Mouse (Mus musculus): ENCODE measurements around the gene Rps27l. TPM values are rescaled to one million over a fixed set of nuclear protein-coding genes. Genes with fewer than 3 reads are reported as not detected.
A peak's percentile ranks its signal among the peaks of the same experiment; 100 is the strongest.

Rps27l gene
- polyA plus RNA-seq, 1 experiment = 588 TPM

GRCm38 (mm10) chr9:66988198-66988887 is 42.5 kb downstream of the Rps27l start:
- H3K36me3 ChIP-seq (ENCODE audit: control insufficient read depth, insufficient read depth) = no peaks in the 10 kb centered on the region
- H3K4me3 ChIP-seq = no peak overlapping the region
- peak overlapping the region; percentile 68 for H3K4me2 ChIP-seq (ENCODE audit: low read depth)
- TF ChIP-seq REST (IDR thresholded peaks at IDR 0.05; ENCODE audit: insufficient read depth, insufficient read length) (no peak), MYOD1 (IDR thresholded peaks at IDR 0.05; ENCODE audit: control insufficient read depth in 1 of 3, insufficient read length in 2 of 3, low read depth in 2 of 3) (no peak), SRF (IDR thresholded peaks at IDR 0.05; ENCODE audit: control insufficient read depth, insufficient read length, low read depth) (no peak), MAX (IDR thresholded peaks at IDR 0.05; ENCODE audit: low read depth) (no peak), TCF12 (IDR thresholded peaks at IDR 0.05; ENCODE audit: insufficient read depth, poor library complexity, severe bottlenecking) (no peak), USF1 (IDR thresholded peaks at IDR 0.05; ENCODE audit: low read depth) (peak; percentile 74), CEBPB (IDR thresholded peaks at IDR 0.05; ENCODE audit: insufficient read depth, poor library complexity, severe bottlenecking) (no peak)
- no peaks in the 10 kb centered on the region for H3K79me2 ChIP-seq (ENCODE audit: control insufficient read depth, insufficient read depth)
- no peaks in the 10 kb centered on the region for H3K27me3 ChIP-seq (ENCODE audit: control insufficient read depth, insufficient read depth, insufficient read length)
- no peak overlapping the region for H3ac ChIP-seq (ENCODE audit: control insufficient read depth, insufficient read length)

GRCm38 (mm10) chr9:66988888-66989414 is 43.1 kb downstream of the Rps27l start:
- no peak overlapping the region for H3ac ChIP-seq (ENCODE audit: control insufficient read depth, insufficient read length)
- no peaks in the 10 kb centered on the region for H3K79me2 ChIP-seq (ENCODE audit: control insufficient read depth, insufficient read depth)
- H3K4me3 ChIP-seq = no peak overlapping the region
- no peaks in the 10 kb centered on the region for H3K36me3 ChIP-seq (ENCODE audit: control insufficient read depth, insufficient read depth)
- no peaks in the 10 kb centered on the region for H3K27me3 ChIP-seq (ENCODE audit: control insufficient read depth, insufficient read depth, insufficient read length)
- H3K4me2 ChIP-seq (ENCODE audit: low read depth) = peak overlapping the region; percentile 68
- TF ChIP-seq CEBPB (IDR thresholded peaks at IDR 0.05; ENCODE audit: insufficient read depth, poor library complexity, severe bottlenecking) (no peak), MYOG (IDR thresholded peaks at IDR 0.05; ENCODE audit: control insufficient read depth in 1 of 3, insufficient read depth in 1 of 3, insufficient read length in 2 of 3, low read depth in 2 of 3) (peak in 1 of 3 experiments; percentile 17), MAX (IDR thresholded peaks at IDR 0.05; ENCODE audit: low read depth) (no peak), MYOD1 (IDR thresholded peaks at IDR 0.05; ENCODE audit: control insufficient read depth in 1 of 3, insufficient read length in 2 of 3, low read depth in 2 of 3) (no peak), POLR2AphosphoS2 (IDR thresholded peaks at IDR 0.05; ENCODE audit: insufficient read length, low read depth) (no peak), E2F4 (IDR thresholded peaks at IDR 0.05; ENCODE audit: insufficient read depth) (no peak), TCF12 (IDR thresholded peaks at IDR 0.05; ENCODE audit: insufficient read depth, poor library complexity, severe bottlenecking) (peak; percentile 2), TCF3 (IDR thresholded peaks at IDR 0.05; ENCODE audit: insufficient read length, low read depth) (no peak)

GRCm38 (mm10) chr9:66989581-66989980 is 43.7 kb downstream of the Rps27l start:
- Histone ChIP-seq H3K36me3 (ENCODE audit: control insufficient read depth, insufficient read depth) (no peaks in the 10 kb centered on the region), H3ac (ENCODE audit: control insufficient read depth, insufficient read length) (no peak overlapping the region), H3K4me2 (ENCODE audit: low read depth) (peak overlapping the region; percentile 68), H3K4me3 (no peak overlapping the region), H3K27me3 (ENCODE audit: control insufficient read depth, insufficient read depth, insufficient read length) (no peaks in the 10 kb centered on the region), H3K79me2 (ENCODE audit: control insufficient read depth, insufficient read depth) (no peaks in the 10 kb centered on the region)
- TF ChIP-seq MYOD1 (IDR thresholded peaks at IDR 0.05; ENCODE audit: control insufficient read depth in 1 of 3, insufficient read length in 2 of 3, low read depth in 2 of 3) (no peak), TCF3 (IDR thresholded peaks at IDR 0.05; ENCODE audit: insufficient read length, low read depth) (no peak), POLR2A (IDR thresholded peaks at IDR 0.05; ENCODE audit: insufficient read length, low read depth) (no peak), TCF12 (IDR thresholded peaks at IDR 0.05; ENCODE audit: insufficient read depth, poor library complexity, severe bottlenecking) (no peak), REST (IDR thresholded peaks at IDR 0.05; ENCODE audit: insufficient read depth, insufficient read length) (no peak), POLR2AphosphoS2 (IDR thresholded peaks at IDR 0.05; ENCODE audit: insufficient read length, low read depth) (no peak), USF1 (IDR thresholded peaks at IDR 0.05; ENCODE audit: low read depth) (no peak), MAX (IDR thresholded peaks at IDR 0.05; ENCODE audit: low read depth) (no peak), E2F4 (IDR thresholded peaks at IDR 0.05; ENCODE audit: insufficient read depth) (no peak), CEBPB (IDR thresholded peaks at IDR 0.05; ENCODE audit: insufficient read depth, poor library complexity, severe bottlenecking) (no peak), SRF (IDR thresholded peaks at IDR 0.05; ENCODE audit: control insufficient read depth, insufficient read length, low read depth) (no peak), MYOG (IDR thresholded peaks at IDR 0.05; ENCODE audit: control insufficient read depth in 1 of 3, insufficient read depth in 1 of 3, insufficient read length in 2 of 3, low read depth in 2 of 3) (no peak)

DNA sequence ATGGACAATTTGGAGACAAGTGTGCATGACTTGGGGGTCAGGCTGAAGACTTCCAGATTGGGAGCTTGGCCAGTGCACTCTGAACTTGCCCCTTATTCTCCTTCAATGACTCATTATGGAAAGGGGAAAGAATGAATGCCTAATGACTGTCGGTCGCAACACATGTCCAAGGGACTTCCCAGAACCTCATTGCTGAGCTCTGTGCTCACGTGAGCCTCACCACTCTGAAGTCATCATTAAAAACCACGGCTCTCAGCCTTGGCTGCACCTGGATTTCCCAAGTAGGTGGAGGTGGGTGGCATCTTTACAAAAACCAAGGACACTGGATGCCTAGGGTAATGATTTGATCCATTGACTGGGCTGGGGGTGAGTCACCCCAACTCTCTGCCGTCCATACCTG is 44.2 kb downstream of the Rps27l start:
- no peak for TF ChIP-seq TCF3 (IDR thresholded peaks at IDR 0.05; ENCODE audit: insufficient read length, low read depth)
- no peak for TF ChIP-seq CEBPB (IDR thresholded peaks at IDR 0.05; ENCODE audit: insufficient read depth, poor library complexity, severe bottlenecking)
- no peak for TF ChIP-seq TCF12 (IDR thresholded peaks at IDR 0.05; ENCODE audit: insufficient read depth, poor library complexity, severe bottlenecking)
- TF ChIP-seq SRF (IDR thresholded peaks at IDR 0.05; ENCODE audit: control insufficient read depth, insufficient read length, low read depth) = no peak
- no peak for TF ChIP-seq POLR2AphosphoS2 (IDR thresholded peaks at IDR 0.05; ENCODE audit: insufficient read length, low read depth)
- no peak for TF ChIP-seq MAX (IDR thresholded peaks at IDR 0.05; ENCODE audit: low read depth)
- no peak for TF ChIP-seq REST (IDR thresholded peaks at IDR 0.05; ENCODE audit: insufficient read depth, insufficient read length)
- TF ChIP-seq E2F4 (IDR thresholded peaks at IDR 0.05; ENCODE audit: insufficient read depth) = no peak
- TF ChIP-seq USF1 (IDR thresholded peaks at IDR 0.05; ENCODE audit: low read depth) = peak; percentile 78
- TF ChIP-seq MYOD1 (IDR thresholded peaks at IDR 0.05; ENCODE audit: control insufficient read depth in 1 of 3, insufficient read length in 2 of 3, low read depth in 2 of 3) = peak in 2 of 3 experiments; percentile 8 to 33
- TF ChIP-seq MYOG (IDR thresholded peaks at IDR 0.05; ENCODE audit: control insufficient read depth in 1 of 3, insufficient read depth in 1 of 3, insufficient read length in 2 of 3, low read depth in 2 of 3) = peak in 1 of 3 experiments; percentile 52

More for the DNA sequence above, 44.2 kb downstream of the Rps27l start:
- no peaks in the 10 kb centered on the region for H3K27me3 ChIP-seq (ENCODE audit: control insufficient read depth, insufficient read depth, insufficient read length)
- H3K79me2 ChIP-seq (ENCODE audit: control insufficient read depth, insufficient read depth) = no peaks in the 10 kb centered on the region
- no peaks in the 10 kb centered on the region for H3K36me3 ChIP-seq (ENCODE audit: control insufficient read depth, insufficient read depth)
- no peak overlapping the region for H3ac ChIP-seq (ENCODE audit: control insufficient read depth, insufficient read length)
- H3K4me3 ChIP-seq = no peak overlapping the region
- H3K4me2 ChIP-seq (ENCODE audit: low read depth) = peak overlapping the region; percentile 68

Data from myocyte (in vitro differentiated cells).